Mouse (Mus musculus) kidney, postnatal 4 days (tissue): ENCODE results near the gene Spag9.

Source experiments
- DNase-seq, 2 experiments: peaks; one replicate each; pipeline ENCODE4 v3.0.0; 2021; ENCODE audit warnings: mixed read lengths in 2 of 2

Spag9 gene

GRCm38 (mm10) chr11:94159066-94159880 is 163.4 kb downstream of the Spag9 start:
- peak in 1 of 2 experiments; percentile 36 for DNase-seq

- no peak for DNase-seq
Observed at GRCm38 (mm10) chr11:94159911-94160415, 164.1 kb downstream of the Spag9 start.

GRCm38 (mm10) chr11:94160443-94161266 is 164.8 kb downstream of the Spag9 start:
- DNase-seq = peak; percentile 72 to 83

- peak; percentile 51 to 74 for DNase-seq
Observed at GRCm38 (mm10) chr11:94161267-94161646, 165.4 kb downstream of the Spag9 start.

- DNase-seq = no peak
Observed at GRCm38 (mm10) chr11:94161867-94162581, 166.1 kb downstream of the Spag9 start.

DNA sequence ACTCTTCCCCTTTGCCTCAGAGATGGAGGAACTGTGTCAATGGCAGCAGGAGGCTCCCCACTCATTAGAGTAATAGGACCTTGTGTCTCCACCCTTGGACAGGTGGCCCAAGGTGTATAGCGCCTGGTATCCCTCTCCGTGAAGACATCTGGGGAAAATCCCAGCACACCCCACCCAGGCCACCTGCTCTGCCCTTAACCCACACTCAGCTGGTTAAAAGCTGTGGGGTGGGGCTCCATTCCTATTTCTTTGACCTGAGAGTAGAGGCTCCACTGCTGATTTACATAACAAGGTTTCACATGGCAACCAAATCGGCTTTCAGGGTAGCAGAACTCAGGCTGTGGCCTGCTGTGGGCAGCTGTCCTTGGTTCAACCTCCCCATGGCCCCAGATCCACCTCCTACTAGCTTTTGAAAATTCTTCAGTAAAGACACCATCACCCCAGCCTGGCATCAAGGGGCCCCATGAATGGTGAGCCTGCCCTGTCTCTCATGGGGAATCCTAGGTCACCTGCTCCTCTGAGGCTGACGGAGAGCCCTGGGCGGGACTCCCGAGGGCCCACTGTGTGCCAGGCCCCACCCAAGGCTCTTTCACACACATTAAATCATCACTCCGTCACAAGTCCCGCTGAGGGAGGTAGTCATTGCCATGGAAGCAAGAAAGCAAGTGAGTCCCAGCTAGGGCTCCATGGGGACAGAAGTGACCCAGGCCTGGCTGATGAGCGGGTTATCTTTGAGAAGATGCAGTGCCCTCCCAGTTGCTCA is 167.3 kb downstream of the Spag9 start:
- DNase-seq = no peak

GRCm38 (mm10) chr11:94165745-94166144 is 169.9 kb downstream of the Spag9 start:
- peak; percentile 40 to 54 for DNase-seq

DNA sequence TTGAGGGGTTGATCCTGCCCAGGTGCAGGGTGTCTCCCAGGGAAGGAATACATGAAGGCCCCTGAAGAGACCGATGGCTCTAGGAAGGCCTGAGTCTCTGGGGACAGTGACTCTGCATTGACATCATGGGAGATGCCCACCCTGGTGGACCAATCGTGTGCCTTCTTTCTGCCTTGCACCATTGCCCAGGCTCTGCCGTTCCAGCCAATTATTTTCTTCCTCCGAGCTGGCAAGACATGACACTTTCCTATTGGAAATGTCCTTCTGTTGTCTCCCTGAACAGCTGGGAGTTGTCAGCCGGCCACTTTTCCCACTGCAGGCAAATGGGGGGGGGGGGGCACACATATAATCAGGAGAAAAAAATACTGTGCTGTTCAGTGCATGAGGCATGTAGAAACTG is 172.3 kb downstream of the Spag9 start:
- DNase-seq = peak in 1 of 2 experiments; percentile 37

DNA sequence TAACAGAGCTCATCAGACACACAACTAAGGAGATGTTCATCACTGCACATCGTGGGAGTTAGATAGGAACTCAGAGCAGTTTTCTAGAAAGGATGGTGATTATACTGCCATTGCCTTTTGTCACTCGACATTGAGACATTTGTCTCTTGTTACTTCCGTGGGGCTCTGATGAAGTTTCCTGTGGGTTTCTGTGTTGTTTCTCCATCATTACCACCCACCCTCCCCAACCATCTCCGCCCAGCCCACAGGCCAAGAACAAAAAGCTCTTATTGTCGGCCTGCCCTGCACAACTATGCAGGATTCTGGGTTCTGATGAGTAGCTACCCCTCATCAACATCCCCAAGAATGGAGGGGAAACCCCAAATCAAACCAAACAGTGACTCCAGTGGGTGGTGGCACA is 173.7 kb downstream of the Spag9 start:
- no peak for DNase-seq

DNA sequence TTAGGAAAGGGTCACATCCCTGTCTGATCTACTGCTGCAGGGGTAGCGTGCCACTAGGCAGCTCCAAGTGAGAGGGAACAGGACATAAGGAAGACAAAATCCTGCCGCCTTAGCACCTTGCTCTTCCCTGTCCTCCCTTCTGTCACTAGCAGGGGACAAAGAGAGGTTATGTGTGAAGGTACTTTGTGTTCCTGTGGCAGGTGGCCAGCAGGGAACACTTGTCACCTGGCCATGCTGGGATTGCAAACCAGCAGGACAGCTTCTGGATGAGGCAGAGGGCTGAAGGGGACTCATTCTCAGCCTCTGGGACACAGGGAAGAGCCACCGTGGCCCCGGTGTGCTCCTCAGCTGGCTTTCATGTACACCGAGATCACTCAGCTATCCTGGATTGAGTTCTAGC is 175.8 kb downstream of the Spag9 start:
- no peak for DNase-seq

DNA sequence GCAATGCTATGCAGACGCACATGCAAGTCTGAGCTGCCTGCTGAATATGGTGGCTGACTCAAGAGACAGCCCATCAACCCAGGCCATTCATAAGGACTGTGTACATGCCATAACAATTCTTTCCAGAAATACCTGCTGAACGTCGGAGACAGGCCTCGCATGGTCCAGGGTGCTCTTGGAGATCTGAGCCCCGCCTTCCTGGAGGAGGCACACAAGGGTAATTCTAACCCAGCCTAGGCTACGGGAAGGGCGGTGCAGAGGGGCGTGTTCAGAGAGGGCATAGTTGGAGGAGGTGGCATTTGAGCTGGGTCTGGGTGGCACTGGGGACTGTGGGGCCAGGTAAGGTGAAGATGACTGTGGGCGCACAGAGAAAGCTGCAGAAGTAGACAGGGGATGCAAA is 176.3 kb downstream of the Spag9 start:
- peak in 1 of 2 experiments; percentile 26 for DNase-seq

DNA sequence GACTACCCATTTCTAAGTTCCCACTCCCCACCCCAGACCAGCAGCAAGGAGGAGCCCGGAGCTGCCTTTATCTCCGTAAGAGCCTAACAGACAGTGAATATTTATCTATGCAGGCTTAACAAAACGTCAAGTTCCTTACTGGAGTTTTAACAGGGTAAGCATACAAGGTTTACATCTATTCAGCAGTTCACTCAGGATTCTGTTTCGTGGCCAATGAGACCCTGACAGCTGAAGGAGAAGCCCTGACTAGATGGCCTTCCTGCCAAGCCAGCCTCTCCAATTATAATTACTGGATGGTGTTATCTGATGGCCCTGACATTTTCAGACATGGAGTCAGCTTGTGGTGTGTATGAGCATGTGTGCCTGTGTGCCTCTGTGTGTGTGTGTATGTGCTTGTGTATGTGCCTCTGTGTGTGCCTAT is 177.8 kb downstream of the Spag9 start:
- DNase-seq = no peak

DNA sequence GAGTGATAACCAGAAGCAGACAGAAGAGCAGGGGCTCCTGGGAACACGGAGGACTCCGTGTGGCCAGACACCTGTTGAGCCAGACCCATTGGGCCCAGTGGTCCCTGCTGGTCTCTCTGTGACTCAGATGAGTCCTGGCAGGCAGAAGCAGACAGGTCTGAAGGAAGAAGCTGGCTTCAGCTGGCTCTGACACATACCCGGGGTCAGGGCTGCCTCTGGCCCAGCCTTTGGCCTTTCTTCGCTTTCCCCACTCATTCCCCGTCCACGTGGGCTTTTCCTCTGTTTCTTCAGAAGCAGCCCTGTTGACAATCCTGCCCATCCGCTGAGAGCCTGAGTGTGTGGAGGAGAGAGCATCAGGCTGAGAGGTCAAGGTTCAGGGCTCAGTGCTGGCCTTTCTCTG is 179.4 kb downstream of the Spag9 start:
- DNase-seq = no peak
